ENCODE assay signal across 7 mouse cellular contexts in genomic region chr12:114936865-114937264, GRCm38 (mm10).
DNase-seq lines count a peak whose midpoint lies in the region; ATAC-seq and TF ChIP-seq lines count a peak whose summit lies in the region.
"Not testable (repeated sequence)": the region's sequence is repeated elsewhere in the genome, so short reads cannot be mapped to it uniquely, and the experiment has no call there.

No protein-coding gene starts in this region.

- not testable (repeated sequence) for H3K4me3 ChIP-seq in bone marrow, adult 2 months (replicated peaks; ENCODE audit: control insufficient read depth, low read depth, low read length); thymus, adult 2 months (ENCODE audit: control insufficient read depth, insufficient read depth, low read length)

- peak overlapping the region; percentile 21; the same call in 1 of the 2 replicates for H3K27ac ChIP-seq in bone marrow, adult 2 months (ENCODE audit: control insufficient read depth, insufficient read depth, low read depth, low read length, poor library complexity)
- not testable (repeated sequence) for H3K27ac ChIP-seq in thymus, adult 2 months (ENCODE audit: control insufficient read depth, insufficient read depth, low read length)

- H3K36me3 ChIP-seq in thymus, adult 2 months (ENCODE audit: control insufficient read depth, insufficient read depth, low read length) = not testable (repeated sequence)

- ATAC-seq in megakaryocyte, adult 5-6 weeks (ENCODE audit: poor library complexity, severe bottlenecking) = peak; percentile 49

- not testable (repeated sequence) for H3K27me3 ChIP-seq in thymus, adult 2 months (ENCODE audit: control insufficient read depth, insufficient read depth, low read length)

- H3K4me1 ChIP-seq in bone marrow, adult 2 months (ENCODE audit: control insufficient read depth, insufficient read depth, low read length); thymus, adult 2 months (replicated peaks; ENCODE audit: control insufficient read depth, insufficient read depth, low read length): not testable (repeated sequence)

- not testable (repeated sequence) for TF ChIP-seq POLR2A in bone marrow, adult 2 months (IDR thresholded peaks at IDR 0.05; ENCODE audit: borderline replicate concordance, control insufficient read depth, low read depth, low read length); thymus, adult 2 months (IDR thresholded peaks at IDR 0.05; ENCODE audit: control insufficient read depth, extremely low read depth, insufficient read depth, low read length, poor library complexity)

- peak; percentile 44 for DNase-seq in CD4-positive helper T cell, adult 2 months (ENCODE audit: low read depth, low spot score)
- peak; percentile 10 for DNase-seq in T-cell, adult 2 months (ENCODE audit: low spot score)
- DNase-seq in induced T-regulatory cell, adult 2 months (ENCODE audit: low read depth) = peak; percentile 14
- peak; percentile 18 for DNase-seq in thymus, adult 2 months
- DNase-seq in thymus, postnatal 14 days = peak; percentile 28

- TF ChIP-seq CTCF in bone marrow, adult 2 months (IDR thresholded peaks at IDR 0.05; ENCODE audit: control insufficient read depth, insufficient read depth, low read length); thymus, adult 2 months (IDR thresholded peaks at IDR 0.05; ENCODE audit: borderline replicate concordance, control insufficient read depth, extremely low read depth, insufficient read depth, low read length, poor library complexity): not testable (repeated sequence)
